Mouse (Mus musculus): ENCODE measurements around the gene Syt7. TPM values are rescaled to one million over a fixed set of nuclear protein-coding genes. Genes with fewer than 3 reads are reported as not detected.

Gene Syt7
- polyA plus RNA-seq (2014; fragmentation: Nextera tagmentation; extraction: Ambion mirVana): 2.1 and 2.4 TPM in 2 replicates

DNA sequence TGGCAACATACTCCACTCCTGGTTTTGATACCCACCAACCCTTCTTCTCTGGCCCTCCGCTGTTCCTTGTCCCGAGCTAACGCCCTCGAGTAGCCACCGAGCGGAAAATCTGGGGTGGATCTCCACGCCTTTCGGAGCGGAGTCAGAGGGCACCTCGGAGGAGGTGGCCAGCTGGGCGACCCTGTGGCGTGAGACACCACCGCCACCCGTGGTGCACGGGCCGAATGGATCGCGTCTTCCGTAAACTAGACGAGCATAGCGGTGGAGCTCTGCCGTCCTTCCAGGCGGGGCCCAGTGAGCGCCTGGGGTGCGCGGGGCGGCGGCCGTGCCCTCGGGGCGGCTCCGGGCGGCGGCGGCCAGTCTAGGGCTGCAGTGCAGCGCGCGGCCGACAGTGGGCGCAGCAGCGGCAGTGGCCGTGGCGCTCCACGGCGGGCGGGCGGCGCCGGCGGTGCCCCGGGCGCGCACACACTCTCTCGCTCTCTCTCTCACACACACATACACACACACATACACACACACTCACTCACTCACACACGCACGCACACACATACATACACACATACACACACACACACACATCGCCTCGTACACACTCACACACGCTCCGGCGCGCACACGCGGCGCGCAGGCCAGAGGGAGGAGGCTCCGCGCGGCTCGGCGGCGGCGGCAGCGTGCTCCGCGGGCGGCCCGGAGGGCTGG, at the start of gene Syt7:
TSS of gene Syt7 (plus strand) at position 476 of the 699 bp plus-strand sequence.
- H3K36me3 ChIP-seq (ENCODE audit: control insufficient read depth, insufficient read depth, low read length): no peaks in the 10 kb centered on the region
- peaks cover 12% of the 10 kb centered on the region for H3K27me3 ChIP-seq (ENCODE audit: control insufficient read depth, insufficient read depth, low read length)
- ATAC-seq (ENCODE audit: low FRiP score) (peak; percentile 89), DNase-seq (ENCODE audit: low spot score) (peak; percentile 99)
- no peaks in the 10 kb centered on the region for H3K9me3 ChIP-seq (ENCODE audit: control insufficient read depth, low read length)
- peak within 1 kb of the TSS; percentile 81 for H3K4me2 ChIP-seq (replicated peaks; ENCODE audit: low read depth, low read length)
- under 1% methylated on average over 53 of the region's 78 CpGs for WGBS
- peak within 1 kb of the TSS; percentile 20; the same call in 1 of the 2 replicates for H3K27ac ChIP-seq (ENCODE audit: low read depth, low read length)
- H3K9ac ChIP-seq (ENCODE audit: low read depth, low read length): peak within 1 kb of the TSS; percentile 62
- peak within 1 kb of the TSS; percentile 68 for H3K4me3 ChIP-seq (ENCODE audit: low read depth, low read length)
- peaks cover 6% of the 10 kb centered on the region; the same call in 1 of the 2 replicates for H3K4me1 ChIP-seq (replicated peaks; ENCODE audit: control insufficient read depth, insufficient read depth, low read length)

DNA sequence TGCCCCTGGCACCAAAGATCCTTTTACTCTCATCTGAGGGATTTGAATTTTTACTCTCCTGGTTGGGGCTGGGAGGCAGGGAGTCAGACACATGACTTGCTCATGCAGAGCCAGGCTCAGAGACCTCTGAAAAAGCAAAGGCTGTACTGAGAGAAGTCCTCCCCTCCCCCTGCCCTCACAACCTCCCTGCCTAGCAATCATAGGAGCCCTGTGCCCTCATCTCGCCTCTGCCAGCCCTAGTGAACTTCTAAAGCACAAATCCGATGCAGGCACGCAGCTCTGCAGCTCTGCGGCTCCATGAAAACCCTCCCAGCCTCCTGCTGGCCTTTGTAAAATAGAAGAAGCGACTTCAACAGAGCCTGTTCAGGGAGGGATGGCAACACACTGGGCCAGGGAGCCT, 49.6 kb upstream of the Syt7 start:
- H3K4me3 ChIP-seq (ENCODE audit: low read depth, low read length): no peak overlapping the region
- H3K9ac ChIP-seq (ENCODE audit: low read depth, low read length): no peak overlapping the region
- peaks cover 3% of the 10 kb centered on the region for H3K4me1 ChIP-seq (replicated peaks; ENCODE audit: control insufficient read depth, insufficient read depth, low read length)
- no peaks in the 10 kb centered on the region for H3K9me3 ChIP-seq (ENCODE audit: control insufficient read depth, low read length)
- no peak overlapping the region for H3K4me2 ChIP-seq (replicated peaks; ENCODE audit: low read depth, low read length)
- H3K36me3 ChIP-seq (ENCODE audit: control insufficient read depth, insufficient read depth, low read length): no peaks in the 10 kb centered on the region
- no peak for DNase-seq (ENCODE audit: low spot score)
- WGBS: 12% methylated on average over 5 of the region's 5 CpGs
- H3K27ac ChIP-seq (ENCODE audit: low read depth, low read length): no peak overlapping the region
- no peak for ATAC-seq (ENCODE audit: low FRiP score)
- no peaks in the 10 kb centered on the region for H3K27me3 ChIP-seq (ENCODE audit: control insufficient read depth, insufficient read depth, low read length)

DNA sequence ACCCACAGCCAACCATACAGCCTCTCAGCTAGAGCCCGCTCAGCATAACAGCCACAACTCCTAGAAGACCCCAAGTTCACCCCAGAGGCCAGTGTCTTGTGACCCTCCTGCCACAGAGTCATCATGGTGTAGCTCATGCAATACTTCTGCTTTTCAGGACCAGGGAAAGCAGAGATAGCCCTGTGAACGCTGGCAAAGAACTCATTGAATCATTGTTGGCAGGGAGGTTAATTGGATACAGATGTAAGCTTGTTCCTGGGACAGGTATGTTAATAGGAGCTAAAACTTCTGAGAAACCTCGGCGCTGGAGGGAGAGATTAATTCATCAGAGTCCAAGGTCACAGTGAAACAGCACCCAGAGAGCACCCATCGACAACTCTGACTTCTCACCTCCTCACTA, 48.2 kb upstream of the Syt7 start:
- Histone ChIP-seq H3K9me3 (ENCODE audit: control insufficient read depth, low read length) (no peaks in the 10 kb centered on the region), H3K27me3 (ENCODE audit: control insufficient read depth, insufficient read depth, low read length) (no peaks in the 10 kb centered on the region), H3K4me2 (replicated peaks; ENCODE audit: low read depth, low read length) (no peak overlapping the region), H3K36me3 (ENCODE audit: control insufficient read depth, insufficient read depth, low read length) (no peaks in the 10 kb centered on the region), H3K4me1 (replicated peaks; ENCODE audit: control insufficient read depth, insufficient read depth, low read length) (peaks cover 3% of the 10 kb centered on the region), H3K9ac (ENCODE audit: low read depth, low read length) (no peak overlapping the region), H3K27ac (ENCODE audit: low read depth, low read length) (no peak overlapping the region), H3K4me3 (ENCODE audit: low read depth, low read length) (no peak overlapping the region)
- ATAC-seq (ENCODE audit: low FRiP score) (no peak), DNase-seq (ENCODE audit: low spot score) (no peak)
- 47% methylated on average over 5 of the region's 5 CpGs for WGBS

DNA sequence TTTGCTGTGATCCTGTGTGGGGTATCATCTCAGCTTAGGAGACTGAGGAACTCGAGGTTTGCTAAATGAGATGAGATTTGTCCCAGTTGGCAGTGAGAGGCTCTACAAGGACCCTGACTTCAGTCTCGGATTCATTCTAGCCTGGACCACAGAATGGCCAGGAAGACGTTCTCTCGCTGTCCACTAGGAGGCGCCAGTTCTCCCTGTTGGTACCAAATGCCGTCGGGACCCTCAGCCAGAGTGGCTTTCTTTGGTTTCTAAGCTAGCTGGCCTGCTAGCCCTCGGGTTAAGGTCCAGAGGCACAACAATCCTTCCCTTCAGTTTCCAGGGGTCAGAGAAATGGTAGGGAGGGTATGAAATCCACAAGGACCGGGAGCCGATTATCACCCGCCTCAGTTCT, 47.7 kb upstream of the Syt7 start:
- no peaks in the 10 kb centered on the region for H3K36me3 ChIP-seq (ENCODE audit: control insufficient read depth, insufficient read depth, low read length)
- ATAC-seq (ENCODE audit: low FRiP score) (peak; percentile 22; the same call in 1 of the 2 replicates), DNase-seq (ENCODE audit: low spot score) (peak; percentile 89)
- no peak overlapping the region for H3K4me2 ChIP-seq (replicated peaks; ENCODE audit: low read depth, low read length)
- no peaks in the 10 kb centered on the region for H3K9me3 ChIP-seq (ENCODE audit: control insufficient read depth, low read length)
- no peak overlapping the region for H3K4me3 ChIP-seq (ENCODE audit: low read depth, low read length)
- no peak overlapping the region for H3K27ac ChIP-seq (ENCODE audit: low read depth, low read length)
- peaks cover 3% of the 10 kb centered on the region for H3K4me1 ChIP-seq (replicated peaks; ENCODE audit: control insufficient read depth, insufficient read depth, low read length)
- no peaks in the 10 kb centered on the region for H3K27me3 ChIP-seq (ENCODE audit: control insufficient read depth, insufficient read depth, low read length)
- no peak overlapping the region for H3K9ac ChIP-seq (ENCODE audit: low read depth, low read length)
- WGBS: 21% methylated on average over 11 of the region's 11 CpGs

DNA sequence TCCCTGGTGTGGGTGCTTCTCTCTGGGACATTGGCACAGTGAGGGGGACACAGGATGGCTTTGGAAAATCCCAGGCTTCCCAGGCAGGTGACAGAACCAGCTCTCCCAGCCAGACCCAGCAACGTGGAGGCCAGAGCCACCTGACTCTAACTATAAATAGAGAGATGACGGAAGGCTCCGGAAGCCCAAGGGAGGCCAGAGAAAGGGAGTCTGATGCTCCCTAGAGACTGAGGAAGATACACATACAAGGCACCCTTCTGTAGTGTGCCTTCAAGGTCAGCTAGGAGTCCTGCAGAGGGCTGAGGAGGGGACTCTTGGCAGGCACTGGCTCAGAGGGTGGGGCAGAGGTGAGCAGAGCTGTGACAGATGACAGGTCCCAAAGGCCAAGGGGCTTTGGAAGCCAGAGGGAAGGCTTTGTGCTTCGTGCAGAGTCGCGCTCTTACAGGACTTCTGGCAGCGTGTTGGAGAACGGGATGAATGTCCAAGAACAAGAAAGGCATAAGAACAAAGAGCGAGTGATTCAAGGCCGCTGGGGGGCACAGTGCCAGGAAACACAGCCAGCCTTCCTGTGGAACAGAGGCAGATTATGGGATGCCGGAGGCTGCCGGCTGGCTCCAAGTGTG, 47.0 kb upstream of the Syt7 start:
- 0 out of 2 replicates have a peak, but pooled peaks have one; percentile 10 for ATAC-seq (ENCODE audit: low FRiP score)
- H3K9me3 ChIP-seq (ENCODE audit: control insufficient read depth, low read length): no peaks in the 10 kb centered on the region
- H3K27me3 ChIP-seq (ENCODE audit: control insufficient read depth, insufficient read depth, low read length): no peaks in the 10 kb centered on the region
- H3K4me3 ChIP-seq (ENCODE audit: low read depth, low read length): no peak overlapping the region
- DNase-seq (ENCODE audit: low spot score): peak; percentile 30
- 49% methylated on average over 12 of the region's 12 CpGs for WGBS
- no peak overlapping the region for H3K27ac ChIP-seq (ENCODE audit: low read depth, low read length)
- H3K9ac ChIP-seq (ENCODE audit: low read depth, low read length): no peak overlapping the region
- H3K36me3 ChIP-seq (ENCODE audit: control insufficient read depth, insufficient read depth, low read length): no peaks in the 10 kb centered on the region
- H3K4me1 ChIP-seq (replicated peaks; ENCODE audit: control insufficient read depth, insufficient read depth, low read length): peaks cover 3% of the 10 kb centered on the region
- no peak overlapping the region for H3K4me2 ChIP-seq (replicated peaks; ENCODE audit: low read depth, low read length)

DNA sequence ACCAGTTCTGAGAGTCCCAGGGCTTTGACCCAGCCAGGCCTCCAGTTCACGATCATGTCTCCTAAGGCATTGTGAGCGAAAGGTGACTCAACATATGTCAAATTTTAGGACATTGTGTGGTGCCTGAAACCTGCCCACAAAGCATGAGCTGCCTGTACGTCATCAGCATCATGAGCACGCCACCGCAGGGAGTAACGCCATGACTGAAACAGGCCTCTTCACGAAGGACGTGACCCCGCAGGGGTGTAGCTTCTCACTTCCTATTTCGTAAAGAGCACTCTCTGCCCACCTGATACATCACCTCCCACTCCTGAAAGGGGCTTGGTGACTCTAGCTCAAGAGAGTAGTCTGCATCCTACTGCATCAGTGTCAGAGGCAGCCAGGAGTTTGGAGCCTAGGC, 45.0 kb upstream of the Syt7 start:
- no peak overlapping the region for H3K4me3 ChIP-seq (ENCODE audit: low read depth, low read length)
- H3K9ac ChIP-seq (ENCODE audit: low read depth, low read length): no peak overlapping the region
- H3K27me3 ChIP-seq (ENCODE audit: control insufficient read depth, insufficient read depth, low read length): no peaks in the 10 kb centered on the region
- DNase-seq (ENCODE audit: low spot score) (no peak), ATAC-seq (ENCODE audit: low FRiP score) (no peak)
- no peak overlapping the region for H3K4me2 ChIP-seq (replicated peaks; ENCODE audit: low read depth, low read length)
- H3K4me1 ChIP-seq (replicated peaks; ENCODE audit: control insufficient read depth, insufficient read depth, low read length): peaks cover 3% of the 10 kb centered on the region
- WGBS: 79% methylated on average over 10 of the region's 10 CpGs
- no peak overlapping the region for H3K27ac ChIP-seq (ENCODE audit: low read depth, low read length)
- H3K9me3 ChIP-seq (ENCODE audit: control insufficient read depth, low read length): no peaks in the 10 kb centered on the region
- H3K36me3 ChIP-seq (ENCODE audit: control insufficient read depth, insufficient read depth, low read length): no peaks in the 10 kb centered on the region

DNA sequence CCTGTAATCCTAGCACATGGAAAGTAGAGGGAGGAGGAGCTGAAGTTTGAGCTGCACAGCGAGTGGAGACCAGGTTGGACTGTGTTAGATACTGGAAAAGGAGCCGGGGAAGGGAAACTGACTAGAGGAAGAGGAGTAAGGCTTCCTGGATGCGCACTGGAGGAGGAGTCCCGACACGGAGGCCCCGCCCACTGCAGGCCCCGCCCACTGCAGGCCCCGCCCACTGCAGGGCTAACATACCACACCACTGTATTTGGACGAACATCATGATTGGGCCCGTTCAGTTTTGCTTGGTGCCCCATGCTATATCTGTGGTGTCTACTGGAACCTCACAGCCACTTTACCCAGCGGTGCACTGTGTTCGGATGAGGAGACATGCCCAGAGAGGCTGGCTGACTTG, 43.2 kb upstream of the Syt7 start:
- Histone ChIP-seq H3K36me3 (ENCODE audit: control insufficient read depth, insufficient read depth, low read length) (no peaks in the 10 kb centered on the region), H3K4me2 (replicated peaks; ENCODE audit: low read depth, low read length) (no peak overlapping the region), H3K27me3 (ENCODE audit: control insufficient read depth, insufficient read depth, low read length) (no peaks in the 10 kb centered on the region), H3K4me1 (replicated peaks; ENCODE audit: control insufficient read depth, insufficient read depth, low read length) (peaks cover 3% of the 10 kb centered on the region), H3K27ac (ENCODE audit: low read depth, low read length) (no peak overlapping the region), H3K4me3 (ENCODE audit: low read depth, low read length) (no peak overlapping the region), H3K9ac (ENCODE audit: low read depth, low read length) (no peak overlapping the region), H3K9me3 (ENCODE audit: control insufficient read depth, low read length) (no peaks in the 10 kb centered on the region)
- ATAC-seq (ENCODE audit: low FRiP score): no peak
- DNase-seq (ENCODE audit: low spot score): no peak
- WGBS: 41% methylated on average over 12 of the region's 12 CpGs

DNA sequence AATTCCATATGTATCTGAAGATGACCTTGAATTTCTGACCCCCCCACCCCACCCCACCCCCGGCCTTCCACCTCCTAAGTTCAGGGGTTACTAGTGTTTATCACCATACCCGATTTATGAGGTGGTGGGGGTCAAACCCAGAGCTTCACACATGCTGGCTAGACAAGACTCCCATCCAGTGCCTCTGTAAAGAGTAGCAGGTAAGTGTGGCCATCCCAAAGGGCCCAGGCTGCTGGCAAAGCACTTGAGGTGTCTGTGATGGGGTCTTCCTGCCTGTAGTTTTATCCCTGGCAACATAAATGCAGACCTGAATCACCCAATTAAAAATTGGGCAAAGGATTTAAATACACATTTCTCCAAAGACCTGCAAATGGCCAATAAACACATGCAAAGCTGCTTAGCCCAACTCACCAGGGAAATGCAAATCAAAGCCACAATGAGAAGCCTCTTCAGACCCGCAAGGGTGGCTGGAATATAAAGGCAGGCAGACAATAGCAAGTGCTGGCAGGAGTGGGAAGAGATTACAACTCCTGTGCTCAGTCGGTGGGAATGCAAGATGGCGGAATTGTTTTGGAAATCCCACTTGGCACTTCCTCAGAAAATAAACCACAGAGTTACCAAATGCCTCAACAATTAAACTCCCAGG, 41.1 kb upstream of the Syt7 start:
- no peaks in the 10 kb centered on the region for H3K27me3 ChIP-seq (ENCODE audit: control insufficient read depth, insufficient read depth, low read length)
- no peak overlapping the region for H3K4me3 ChIP-seq (ENCODE audit: low read depth, low read length)
- ATAC-seq (ENCODE audit: low FRiP score): no peak
- 49% methylated on average over 5 of the region's 5 CpGs for WGBS
- no peaks in the 10 kb centered on the region for H3K4me1 ChIP-seq (replicated peaks; ENCODE audit: control insufficient read depth, insufficient read depth, low read length)
- no peak for DNase-seq (ENCODE audit: low spot score)
- H3K27ac ChIP-seq (ENCODE audit: low read depth, low read length): no peak overlapping the region
- H3K9me3 ChIP-seq (ENCODE audit: control insufficient read depth, low read length): no peaks in the 10 kb centered on the region
- no peaks in the 10 kb centered on the region for H3K36me3 ChIP-seq (ENCODE audit: control insufficient read depth, insufficient read depth, low read length)
- no peak overlapping the region for H3K4me2 ChIP-seq (replicated peaks; ENCODE audit: low read depth, low read length)
- no peak overlapping the region for H3K9ac ChIP-seq (ENCODE audit: low read depth, low read length)

All from hindbrain, embryonic 11.5 days (tissue).